Mouse (Mus musculus): ENCODE results near the gene Gm28434.

Gene Gm28434

GRCm38 (mm10) chr5:87969201-87969600 is at the start of gene Gm28434, which contains the start of gene 2310003L06Rik:
TSS of gene Gm28434 (plus strand) at chr5:87969517.
TSS of gene 2310003L06Rik (plus strand) at chr5:87969459.
- DNase-seq (ENCODE audit: low read depth, low spot score) = no peak

DNA sequence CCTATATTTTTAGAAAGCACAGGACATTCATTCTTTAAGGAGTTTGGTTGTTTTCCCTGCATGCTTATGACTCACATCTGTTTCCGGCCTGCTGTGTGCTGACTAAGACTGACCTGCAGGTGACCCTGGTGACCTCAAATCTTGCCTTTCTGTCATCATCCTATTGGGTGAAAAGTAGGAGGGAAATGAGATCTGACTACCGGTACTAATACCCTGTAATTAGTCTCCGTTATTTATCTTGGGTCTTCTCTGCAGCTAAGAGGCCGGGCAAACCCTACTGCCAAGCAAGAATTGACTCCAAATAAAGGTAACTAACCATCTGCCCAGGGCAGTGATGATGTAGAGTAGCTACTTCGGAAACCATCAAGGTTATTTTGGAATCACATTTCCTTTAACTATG is 43.9 kb upstream of the Gm28434 start, which contains the start of gene Csn3:
Gene Csn3 (plus strand): TSS at position 208 of the 400 bp plus-strand sequence.
- no peak for DNase-seq (ENCODE audit: low read depth, low spot score)

GRCm38 (mm10) chr5:87931603-87932002 is 37.7 kb upstream of the Gm28434 start:
- DNase-seq (ENCODE audit: low read depth, low spot score) = no peak

DNA sequence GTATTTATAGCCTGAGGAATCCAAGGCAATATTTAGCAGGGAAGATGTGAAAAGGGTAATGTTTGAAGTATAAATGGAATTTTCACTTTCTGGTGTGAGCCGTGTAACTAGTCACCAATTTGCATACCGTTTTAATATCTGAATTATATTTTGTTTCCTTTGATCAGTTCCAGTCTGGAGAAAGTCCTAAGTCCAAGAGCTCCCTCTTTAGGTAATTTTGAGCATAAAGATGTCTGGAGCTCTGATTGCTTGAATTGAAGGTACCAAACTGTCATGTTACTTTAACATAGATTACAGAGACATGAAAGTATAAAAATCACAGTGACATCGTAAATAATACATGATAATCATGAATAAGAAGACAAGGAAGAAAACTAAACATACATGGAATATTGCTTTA is 28.6 kb upstream of the Gm28434 start:
- no peak for DNase-seq (ENCODE audit: low read depth, low spot score)

GRCm38 (mm10) chr5:87942515-87942914 is 26.8 kb upstream of the Gm28434 start:
- DNase-seq (ENCODE audit: low read depth, low spot score) = no peak

GRCm38 (mm10) chr5:87951836-87952235 is 17.5 kb upstream of the Gm28434 start:
- DNase-seq (ENCODE audit: low read depth, low spot score) = no peak

GRCm38 (mm10) chr5:87979139-87979538 is 9.8 kb downstream of the Gm28434 start, which contains the start of gene Cabs1:
TSS of gene Cabs1 (plus strand) at chr5:87979439.
- no peak for DNase-seq (ENCODE audit: low read depth, low spot score)

DNA sequence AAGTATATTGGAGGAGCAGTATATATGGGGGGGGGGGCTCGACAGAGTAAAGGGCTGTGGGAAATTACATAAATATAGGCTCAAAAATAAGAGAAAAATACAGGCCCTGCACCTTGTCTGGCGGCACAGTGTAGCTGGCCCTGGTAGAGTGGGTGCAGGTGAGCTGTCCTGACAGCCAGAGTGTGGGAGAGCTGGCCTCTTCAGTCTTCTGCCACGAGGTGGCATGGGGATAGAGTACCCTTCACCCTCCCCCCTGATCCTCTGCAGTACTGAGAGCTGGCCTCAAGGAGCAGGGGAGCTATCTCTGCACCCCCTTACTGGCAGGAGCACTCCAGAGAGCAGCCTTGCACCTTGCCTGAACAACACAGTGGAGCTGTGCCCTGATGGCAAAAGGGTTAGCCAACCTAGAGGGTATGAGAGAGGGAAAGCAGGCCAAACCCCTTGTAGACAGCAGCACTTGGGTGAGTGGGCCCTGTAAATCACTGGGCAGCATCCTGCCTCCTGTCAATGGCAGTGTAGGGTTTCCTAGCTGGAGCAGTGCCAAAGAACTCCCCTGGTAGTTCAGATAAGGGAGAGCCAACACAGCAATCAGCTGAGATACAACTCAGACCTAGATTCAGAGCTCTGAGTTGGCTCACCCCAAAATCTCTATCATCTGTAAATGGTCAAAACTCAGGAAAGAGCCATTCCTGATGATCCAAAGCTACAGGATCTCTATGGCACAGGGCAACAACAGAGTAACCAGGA is 13.3 kb downstream of the Gm28434 start:
- no peak for DNase-seq (ENCODE audit: low read depth, low spot score)

- DNase-seq (ENCODE audit: low read depth, low spot score) = no peak
Measured at GRCm38 (mm10) chr5:88002249-88002648, 32.9 kb downstream of the Gm28434 start, which contains the start of gene Smr3a. TSS of gene Smr3a (plus strand) at chr5:88002549.

- no peak for DNase-seq (ENCODE audit: low read depth, low spot score)
Measured at GRCm38 (mm10) chr5:88005241-88005640, 35.9 kb downstream of the Gm28434 start.

Measured in brain, embryonic 18.5 days (tissue).